Mouse (Mus musculus) ES-E14 (cell line): ENCODE data around the gene Slc35f5.

Experiments used
- CHD2 ChIP-seq: IDR thresholded peaks from 2 replicates; pipeline ENCODE4 v1.6.1; 2014; ENCODE audit warnings: mild to moderate bottlenecking, low read depth, low read length, inconsistent platforms
- HCFC1 ChIP-seq: IDR thresholded peaks from 2 replicates; pipeline ENCODE4 v1.6.1; 2012; ENCODE audit warnings: low read length, inconsistent platforms, borderline replicate concordance; ENCODE audit not compliant: insufficient read depth
- MAFK ChIP-seq: IDR thresholded peaks from 2 replicates; pipeline ENCODE4 v1.6.1; 2014; ENCODE audit warnings: mild to moderate bottlenecking, low read depth, low read length, inconsistent platforms; ENCODE audit not compliant: insufficient read depth
- ZC3H11A ChIP-seq: IDR thresholded peaks from 2 replicates; pipeline ENCODE4 v1.6.1; 2012; ENCODE audit warnings: low read depth, mild to moderate bottlenecking, inconsistent platforms, low read length, borderline replicate concordance
- ZNF384 ChIP-seq: IDR thresholded peaks from 2 replicates; pipeline ENCODE4 v1.6.1; 2012; ENCODE audit warnings: low read depth, low read length, inconsistent platforms

DNA sequence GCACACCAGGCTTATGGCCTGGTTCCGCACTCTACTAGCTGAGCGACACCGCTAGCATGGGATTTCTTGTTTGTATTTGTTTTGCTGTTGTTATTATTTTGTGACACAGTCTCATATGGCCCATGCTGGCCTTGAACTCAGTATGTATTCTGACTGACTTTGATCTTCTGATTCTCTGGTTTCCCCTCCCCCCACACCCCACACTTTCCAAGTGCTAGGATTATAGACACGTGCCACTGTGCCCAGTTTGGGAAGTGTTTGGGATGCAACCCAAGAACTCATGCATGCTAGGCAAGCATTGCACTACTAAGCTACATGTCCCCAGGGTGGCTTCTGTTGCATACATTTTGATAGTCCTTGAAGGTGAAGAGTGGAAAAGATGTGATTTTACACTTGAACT lies 1.4 kb downstream of the Slc35f5 start:
- TF ChIP-seq MAFK, result no peak
- no peak for TF ChIP-seq CHD2
- no peak for TF ChIP-seq ZNF384
- TF ChIP-seq ZC3H11A, result no peak
- TF ChIP-seq HCFC1, result no peak
